Mouse (Mus musculus): ENCODE data around the gene Enpp5. TPM values are rescaled to one million over a fixed set of nuclear protein-coding genes. Genes with fewer than 3 reads are reported as not detected.

The Enpp5 gene
- total RNA-seq, 2 experiments from 2014 or later = 105 to 109 TPM

GRCm38 (mm10) chr17:44088226-44088625 lies 9.6 kb downstream of the Enpp5 start:
- no peak for DNase-seq
- intact Hi-C loops (cut with DNase I) = no loop called here

GRCm38 (mm10) chr17:44090916-44091315 lies 12.3 kb downstream of the Enpp5 start:
- intact Hi-C loops (cut with DNase I) = no loop called here
- DNase-seq = no peak

- DNase-seq = no peak
- intact Hi-C loops (cut with DNase I) = no loop called here
Measured at GRCm38 (mm10) chr17:44091512-44091911, 12.9 kb downstream of the Enpp5 start.

- DNase-seq = no peak
- intact Hi-C loops (cut with DNase I) = no loop called here
Measured at GRCm38 (mm10) chr17:44100486-44100885, 21.9 kb downstream of the Enpp5 start.

DNA sequence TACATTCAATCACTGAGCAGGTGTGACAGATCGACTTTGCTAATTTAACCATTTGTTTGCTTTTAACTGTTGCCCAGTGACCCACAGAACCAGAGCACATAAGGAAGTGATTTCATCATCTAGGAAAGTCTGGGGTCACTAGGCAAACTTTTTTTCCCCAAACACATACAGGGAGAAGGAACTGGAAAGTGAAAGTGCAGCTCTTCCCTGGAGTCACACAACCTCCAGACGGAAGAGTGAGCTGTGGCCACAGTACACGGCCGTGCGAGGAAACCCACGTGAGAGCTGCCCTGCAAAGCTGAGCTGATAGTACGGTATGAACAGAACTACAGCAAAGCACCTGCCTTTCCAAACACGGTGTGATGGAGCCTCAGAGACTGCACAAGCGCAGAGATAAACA lies 22.3 kb downstream of the Enpp5 start:
- intact Hi-C loops (cut with DNase I) = no loop called here
- DNase-seq = no peak

- intact Hi-C loops (cut with DNase I) = no loop called here
- no peak for DNase-seq
Measured at GRCm38 (mm10) chr17:44101961-44102360, 23.3 kb downstream of the Enpp5 start.

DNA sequence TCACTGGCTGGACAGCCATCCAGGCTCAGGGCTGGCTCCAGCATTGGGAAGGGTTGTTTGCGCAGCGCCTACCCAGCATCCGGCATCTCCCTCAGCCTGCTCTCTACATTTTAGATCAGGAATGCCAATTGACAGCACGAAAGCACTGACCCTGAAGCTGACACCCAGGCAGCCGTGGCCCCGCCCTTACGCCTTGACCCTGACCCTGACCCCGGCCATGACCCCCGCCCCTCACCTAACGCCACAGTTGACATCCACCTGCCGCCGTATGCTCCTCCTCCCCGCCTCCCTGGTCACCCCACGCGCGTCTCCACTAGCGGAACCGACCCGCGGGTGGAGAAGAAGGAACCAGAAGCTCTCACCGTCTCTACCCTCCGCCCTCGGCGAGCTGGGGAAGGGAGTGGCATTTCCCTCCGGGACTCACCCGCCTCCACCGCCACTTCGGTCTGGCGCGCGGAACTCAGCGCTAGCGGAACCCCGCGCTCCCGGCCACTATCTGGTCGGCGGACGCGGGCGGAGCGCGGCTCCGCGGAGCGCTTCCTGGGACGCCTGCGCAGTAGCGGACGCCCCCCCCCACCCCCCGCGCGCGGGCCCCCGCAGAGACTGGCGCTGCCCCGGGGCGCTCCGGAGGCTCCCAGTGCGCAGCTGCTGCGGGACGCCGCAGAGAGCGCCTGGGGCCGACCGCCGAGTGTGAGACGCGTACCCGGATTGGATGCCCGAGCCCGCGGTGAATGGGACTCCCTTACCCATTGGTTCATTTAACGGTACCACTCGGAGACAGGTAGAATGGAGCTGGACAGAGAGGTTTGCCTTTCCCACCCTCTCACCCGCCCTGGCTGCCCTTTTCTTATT lies 26.9 kb downstream of the Enpp5 start, which contains the start of gene Enpp4:
Gene Enpp4, minus strand, starts transcription at position 523 of the 852 bp plus-strand sequence.
- DNase-seq = peak; percentile 73

DNA sequence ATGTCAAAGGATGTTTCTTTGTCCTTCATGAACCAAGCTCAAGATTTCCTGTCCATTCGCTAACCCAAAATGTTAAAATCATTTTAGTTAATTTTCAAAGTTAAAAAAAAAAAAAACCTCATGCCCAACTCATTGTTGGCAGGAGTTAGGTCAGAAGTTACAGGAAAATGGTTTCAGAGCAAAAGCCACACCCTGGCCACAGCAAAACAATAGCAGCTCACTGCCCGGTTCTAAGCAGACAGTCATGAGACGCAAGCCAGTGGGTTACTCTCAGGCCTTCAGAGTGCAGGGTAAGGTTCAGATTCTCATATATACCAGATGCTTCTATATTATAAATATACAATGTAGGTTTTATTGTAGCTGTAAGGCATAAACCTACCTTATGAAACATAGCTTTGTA lies 29.7 kb downstream of the Enpp5 start:
- intact Hi-C loops (cut with DNase I) = no loop called here
- DNase-seq = no peak

More for the DNA sequence above, 26.9 kb downstream of the Enpp5 start, which contains the start of gene Enpp4:
- intact Hi-C loops (cut with DNase I) = no loop called here

GRCm38 (mm10) chr17:44116584-44116983 lies 38.0 kb downstream of the Enpp5 start:
- no peak for DNase-seq
- intact Hi-C loops (cut with DNase I) = loop anchor here (5.0 kb wide), 1 partner anchor 39 kb away; the partner anchor contains the start of gene Enpp5

GRCm38 (mm10) chr17:44117721-44118120 lies 39.1 kb downstream of the Enpp5 start:
- intact Hi-C loops (cut with DNase I) = loop anchor here (5.0 kb wide), 1 partner anchor 40 kb away; the partner anchor contains the start of gene Enpp5

GRCm38 (mm10) chr17:44118231-44118630 lies 39.6 kb downstream of the Enpp5 start:
- intact Hi-C loops (cut with DNase I) = loop anchor here (5.0 kb wide), 1 partner anchor 41 kb away; the partner anchor contains the start of gene Enpp5
- no peak for DNase-seq

More at GRCm38 (mm10) chr17:44117721-44118120, 39.1 kb downstream of the Enpp5 start:
- no peak for DNase-seq

- DNase-seq = no peak
- intact Hi-C loops (cut with DNase I) = no loop called here
Measured at GRCm38 (mm10) chr17:44121366-44122100, 42.9 kb downstream of the Enpp5 start.

DNA sequence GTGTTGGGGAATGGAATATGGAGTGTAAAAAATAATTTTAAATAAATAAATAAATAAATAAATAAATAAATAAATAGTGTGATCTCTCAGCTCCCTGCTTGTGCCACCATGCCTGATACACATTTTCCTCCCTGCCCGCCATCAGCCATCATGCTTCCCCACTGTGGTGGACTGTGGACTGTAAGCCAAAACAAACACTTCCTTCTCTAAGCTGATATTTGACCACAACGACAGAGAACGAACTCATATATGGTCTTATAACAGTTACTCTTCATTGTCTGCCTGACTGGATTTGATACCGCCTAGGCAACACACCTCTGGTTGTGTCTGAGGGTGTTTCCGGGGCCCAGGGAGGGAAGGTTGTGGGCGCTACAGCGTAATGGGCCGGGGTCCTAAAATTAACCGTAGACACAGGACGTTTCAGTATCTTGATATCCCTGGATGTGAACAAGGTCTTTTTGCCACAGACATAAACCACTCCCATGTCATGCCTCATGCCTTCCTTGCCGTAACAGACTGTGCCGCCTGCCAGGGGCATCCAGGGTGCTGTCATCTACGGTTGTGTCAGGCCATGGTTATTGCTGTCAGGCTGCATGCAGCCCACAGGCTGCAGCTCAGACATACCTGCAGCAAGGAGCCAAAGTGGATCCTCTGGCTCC lies 50.6 kb downstream of the Enpp5 start:
- intact Hi-C loops (cut with DNase I) = no loop called here
- DNase-seq = peak; percentile 8

GRCm38 (mm10) chr17:44130429-44130828 lies 51.8 kb downstream of the Enpp5 start:
- DNase-seq = peak; percentile 73
- intact Hi-C loops (cut with DNase I) = loop anchor here (5.0 kb wide), 1 partner anchor 248 kb away; no protein-coding TSS in a partner anchor

GRCm38 (mm10) chr17:44134106-44134505 lies 55.5 kb downstream of the Enpp5 start:
- DNase-seq = no peak
- intact Hi-C loops (cut with DNase I) = loop anchor here (5.0 kb wide), 1 partner anchor 252 kb away; no protein-coding TSS in a partner anchor

GRCm38 (mm10) chr17:44134545-44134944 lies 55.9 kb downstream of the Enpp5 start:
- no peak for DNase-seq
- intact Hi-C loops (cut with DNase I) = loop anchor here (5.0 kb wide), 1 partner anchor 252 kb away; no protein-coding TSS in a partner anchor

GRCm38 (mm10) chr17:44136018-44136417 lies 57.4 kb downstream of the Enpp5 start:
- no peak for DNase-seq
- intact Hi-C loops (cut with DNase I) = no loop called here

Data from left cerebral cortex, postnatal 4 days (tissue).